ENCODE assay signal across 9 mouse cellular contexts in genomic region chr2:78279382-78280056, GRCm38 (mm10).
DNase-seq lines count a peak whose midpoint lies in the region; ATAC-seq lines count a peak whose summit lies in the region.
"Had no signal": no experiment of that assay in that cellular context is flagged by ENCODE, and none has a peak within 500 bp of the region (broad histone marks: within the 10 kb centered on the region; RNA-seq: fewer than 3 reads in every experiment).

No protein-coding gene starts in this region.

- no peak overlapping the region for H3K4me2 ChIP-seq in hindbrain, embryonic 15.5 days
- no peak overlapping the region for H3K4me2 ChIP-seq in hindbrain, embryonic 11.5 days (replicated peaks; ENCODE audit: low read depth, low read length)
- no peak overlapping the region for H3K4me2 ChIP-seq in embryonic facial prominence, embryonic 12.5 days (replicated peaks)
- H3K4me2 ChIP-seq: liver, embryonic 13.5 days had no signal

- 67% methylated on average over 5 of the region's 5 CpGs for WGBS in hindbrain, embryonic 15.5 days
- 86% methylated on average over 5 of the region's 5 CpGs for WGBS in hindbrain, embryonic 11.5 days
- 61% methylated on average over 5 of the region's 5 CpGs for WGBS in embryonic facial prominence, embryonic 12.5 days

- no peaks in the 10 kb centered on the region for H3K4me1 ChIP-seq in hindbrain, embryonic 15.5 days (replicated peaks)
- no peaks in the 10 kb centered on the region for H3K4me1 ChIP-seq in hindbrain, embryonic 11.5 days (replicated peaks; ENCODE audit: control insufficient read depth, insufficient read depth, low read length)
- no peaks in the 10 kb centered on the region for H3K4me1 ChIP-seq in embryonic facial prominence, embryonic 12.5 days
- H3K4me1 ChIP-seq: liver, embryonic 13.5 days had no signal

- H3K27me3 ChIP-seq in hindbrain, embryonic 15.5 days: no peaks in the 10 kb centered on the region
- H3K27me3 ChIP-seq in hindbrain, embryonic 11.5 days (ENCODE audit: control insufficient read depth, insufficient read depth, low read length): no peaks in the 10 kb centered on the region
- no peaks in the 10 kb centered on the region for H3K27me3 ChIP-seq in embryonic facial prominence, embryonic 12.5 days
- H3K27me3 ChIP-seq: liver, embryonic 13.5 days had no signal

- intact Hi-C loops in gastrocnemius, postnatal 36 days (cut with DNase I): no loop called here

- peak; percentile 67 for ATAC-seq in hindbrain, embryonic 15.5 days (ENCODE audit: low FRiP score, low read depth)
- no peak for ATAC-seq in hindbrain, embryonic 11.5 days (ENCODE audit: low FRiP score)
- ATAC-seq in embryonic facial prominence, embryonic 12.5 days (ENCODE audit: insufficient number of reproducible peaks, insufficient read depth, low FRiP score, low TSS enrichment): no peak

- no peaks in the 10 kb centered on the region for H3K36me3 ChIP-seq in hindbrain, embryonic 15.5 days
- no peaks in the 10 kb centered on the region for H3K36me3 ChIP-seq in hindbrain, embryonic 11.5 days (ENCODE audit: control insufficient read depth, insufficient read depth, low read length)
- H3K36me3 ChIP-seq in embryonic facial prominence, embryonic 12.5 days: no peaks in the 10 kb centered on the region
- H3K36me3 ChIP-seq: liver, embryonic 13.5 days had no signal

- H3K27ac ChIP-seq in hindbrain, embryonic 15.5 days (replicated peaks): no peak overlapping the region; the same call in 1 of the 2 replicates
- no peak overlapping the region for H3K27ac ChIP-seq in hindbrain, embryonic 11.5 days (ENCODE audit: low read depth, low read length)
- H3K27ac ChIP-seq in embryonic facial prominence, embryonic 12.5 days: peak overlapping the region; percentile 54; the same call in 1 of the 2 replicates
- H3K27ac ChIP-seq: liver, embryonic 13.5 days had no signal

- H3K9me3 ChIP-seq in hindbrain, embryonic 15.5 days: no peaks in the 10 kb centered on the region
- H3K9me3 ChIP-seq in hindbrain, embryonic 11.5 days (ENCODE audit: control insufficient read depth, low read length): no peaks in the 10 kb centered on the region
- no peaks in the 10 kb centered on the region for H3K9me3 ChIP-seq in embryonic facial prominence, embryonic 12.5 days
- H3K9me3 ChIP-seq: liver, embryonic 13.5 days had no signal

- DNase-seq in hindbrain, embryonic 11.5 days (ENCODE audit: low spot score): no peak
- DNase-seq in gastrocnemius, postnatal 36 days: peak; percentile 25 to 69
- DNase-seq in lung, postnatal 14 days: peak; percentile 65
- DNase-seq in thymus, postnatal 25 days: no peak
- no peak for DNase-seq in layer of hippocampus, adult 9-10 months (ENCODE audit: low spot score)
- no peak for DNase-seq in kidney, postnatal 25 days
- DNase-seq: liver, embryonic 13.5 days had no signal

- no peak overlapping the region for H3K9ac ChIP-seq in hindbrain, embryonic 15.5 days
- H3K9ac ChIP-seq in hindbrain, embryonic 11.5 days (ENCODE audit: low read depth, low read length): no peak overlapping the region
- no peak overlapping the region for H3K9ac ChIP-seq in embryonic facial prominence, embryonic 12.5 days
- H3K9ac ChIP-seq: liver, embryonic 13.5 days had no signal

- H3K4me3 ChIP-seq in hindbrain, embryonic 15.5 days: no peak overlapping the region
- H3K4me3 ChIP-seq in hindbrain, embryonic 11.5 days (ENCODE audit: low read depth, low read length): no peak overlapping the region
- no peak overlapping the region for H3K4me3 ChIP-seq in embryonic facial prominence, embryonic 12.5 days
- H3K4me3 ChIP-seq: liver, embryonic 13.5 days had no signal

Comparison
In these comparisons a context has a peak if more than half of its experiments do, and no peak if none do; other contexts are left out.
1. DNase-seq: peak in gastrocnemius, postnatal 36 days (2 of 2) and lung, postnatal 14 days (single experiment); none in hindbrain, embryonic 11.5 days (single experiment), thymus, postnatal 25 days (single experiment), layer of hippocampus, adult 9-10 months (single experiment) and kidney, postnatal 25 days (0 of 2).